Mouse (Mus musculus): ENCODE results near the gene Decr2.
"Not testable (repeated sequence)": the region's sequence is repeated elsewhere in the genome, so short reads cannot be mapped to it uniquely, and the experiment has no call there.

The Decr2 gene

GRCm38 (mm10) chr17:26089905-26090632 lies at the start of gene Decr2:
Gene Decr2, minus strand, starts transcription at chr17:26090337.
- peak; percentile 91 for DNase-seq (ENCODE audit: low spot score)

GRCm38 (mm10) chr17:26138901-26139381 lies 48.8 kb upstream of the Decr2 start:
- DNase-seq (ENCODE audit: low spot score): peak; percentile 32

GRCm38 (mm10) chr17:26138239-26138836 lies 48.2 kb upstream of the Decr2 start, which contains the start of gene Axin1:
Gene Axin1, plus strand, starts transcription at chr17:26138688.
- peak; percentile 97 for DNase-seq (ENCODE audit: low spot score)

- no peak for DNase-seq (ENCODE audit: low spot score)
Observed at GRCm38 (mm10) chr17:26137751-26138130, 47.6 kb upstream of the Decr2 start.

GRCm38 (mm10) chr17:26137106-26137750 lies 47.1 kb upstream of the Decr2 start:
- DNase-seq (ENCODE audit: low spot score): no peak

GRCm38 (mm10) chr17:26131856-26132853 lies 42.0 kb upstream of the Decr2 start:
- no peak for DNase-seq (ENCODE audit: low spot score)

- no peak for DNase-seq (ENCODE audit: low spot score)
Observed at GRCm38 (mm10) chr17:26131062-26131732, 41.1 kb upstream of the Decr2 start.

- DNase-seq (ENCODE audit: low spot score): no peak
Observed at GRCm38 (mm10) chr17:26125226-26125625, 35.1 kb upstream of the Decr2 start.

- no peak for DNase-seq (ENCODE audit: low spot score)
Observed at GRCm38 (mm10) chr17:26124560-26124959, 34.4 kb upstream of the Decr2 start.

GRCm38 (mm10) chr17:26123267-26123684 lies 33.1 kb upstream of the Decr2 start, which contains the start of gene Mrpl28:
Gene Mrpl28, plus strand, starts transcription at chr17:26123500.
- DNase-seq (ENCODE audit: low spot score): peak; percentile 83

- no peak for DNase-seq (ENCODE audit: low spot score)
Observed at GRCm38 (mm10) chr17:26122431-26123140, 32.4 kb upstream of the Decr2 start.

GRCm38 (mm10) chr17:26119766-26120710 lies 29.9 kb upstream of the Decr2 start:
- DNase-seq (ENCODE audit: low spot score): no peak

GRCm38 (mm10) chr17:26116503-26117258 lies 26.5 kb upstream of the Decr2 start:
- no peak for DNase-seq (ENCODE audit: low spot score)

- DNase-seq (ENCODE audit: low spot score): no peak
Observed at GRCm38 (mm10) chr17:26115956-26116487, 25.9 kb upstream of the Decr2 start.

- DNase-seq (ENCODE audit: low spot score): no peak
Observed at GRCm38 (mm10) chr17:26115205-26115898, 25.2 kb upstream of the Decr2 start.

- DNase-seq (ENCODE audit: low spot score): not testable (repeated sequence)
Observed at GRCm38 (mm10) chr17:26114461-26114860, 24.3 kb upstream of the Decr2 start.

GRCm38 (mm10) chr17:26114061-26114460 lies 23.9 kb upstream of the Decr2 start:
- no peak for DNase-seq (ENCODE audit: low spot score)

All from ovary, adult 18-20 months (tissue).